Mouse (Mus musculus): ENCODE results near the gene Ptafr. TPM values are rescaled to one million over a fixed set of nuclear protein-coding genes. Genes with fewer than 3 reads are reported as not detected.

Ptafr gene
- 1.0 and 1.2 TPM in 2 replicates for polyA plus RNA-seq (2015; fragmentation: Nextera tagmentation; extraction: Ambion mirVana)

DNA sequence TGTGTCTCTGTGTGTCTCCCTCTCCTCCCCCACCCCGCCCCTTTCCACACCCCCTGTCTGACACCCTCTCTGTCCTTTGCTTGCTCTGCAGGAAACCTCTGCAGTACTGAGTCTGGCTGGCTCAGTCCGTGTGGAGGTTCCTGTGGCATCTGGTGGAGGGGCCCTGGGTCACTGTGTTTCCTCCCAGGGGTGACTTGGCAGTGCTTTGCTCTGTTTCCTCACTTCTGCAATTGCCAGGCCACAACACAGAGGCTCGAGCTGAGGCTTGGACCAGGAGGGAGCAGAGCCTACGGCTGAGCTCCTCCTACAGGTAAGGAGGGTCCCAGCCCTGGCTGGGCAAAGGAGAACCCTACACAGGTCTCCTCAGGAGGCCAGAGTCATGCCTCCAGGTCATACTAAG is at the start of gene Ptafr:
TSS of gene Ptafr (plus strand) at position 103 of the 400 bp plus-strand sequence.
- Histone ChIP-seq H3K9ac (ENCODE audit: low read length) (peak within 1 kb of the TSS; percentile 17; the same call in 1 of the 2 replicates), H3K27me3 (ENCODE audit: control insufficient read depth, insufficient read depth, low read length) (no peaks in the 10 kb centered on the region), H3K4me3 (replicated peaks; ENCODE audit: low read length) (peak within 1 kb of the TSS; percentile 7), H3K4me1 (ENCODE audit: control insufficient read depth, insufficient read depth, low read length) (peaks cover 9% of the 10 kb centered on the region; the same call in 1 of the 2 replicates), H3K36me3 (ENCODE audit: control insufficient read depth, insufficient read depth, low read length) (no peaks in the 10 kb centered on the region), H3K4me2 (ENCODE audit: low read depth, low read length) (0 out of 2 replicates have a peak within 1 kb of the TSS, but pooled peaks have one; percentile 11), H3K9me3 (replicated peaks; ENCODE audit: control insufficient read depth, low read length) (no peaks in the 10 kb centered on the region), H3K27ac (ENCODE audit: low read length) (peak within 1 kb of the TSS; percentile 4; the same call in 1 of the 2 replicates)
- no peak for ATAC-seq (ENCODE audit: insufficient read depth, low FRiP score)
- 20% methylated on average over 4 of the region's 4 CpGs for WGBS

DNA sequence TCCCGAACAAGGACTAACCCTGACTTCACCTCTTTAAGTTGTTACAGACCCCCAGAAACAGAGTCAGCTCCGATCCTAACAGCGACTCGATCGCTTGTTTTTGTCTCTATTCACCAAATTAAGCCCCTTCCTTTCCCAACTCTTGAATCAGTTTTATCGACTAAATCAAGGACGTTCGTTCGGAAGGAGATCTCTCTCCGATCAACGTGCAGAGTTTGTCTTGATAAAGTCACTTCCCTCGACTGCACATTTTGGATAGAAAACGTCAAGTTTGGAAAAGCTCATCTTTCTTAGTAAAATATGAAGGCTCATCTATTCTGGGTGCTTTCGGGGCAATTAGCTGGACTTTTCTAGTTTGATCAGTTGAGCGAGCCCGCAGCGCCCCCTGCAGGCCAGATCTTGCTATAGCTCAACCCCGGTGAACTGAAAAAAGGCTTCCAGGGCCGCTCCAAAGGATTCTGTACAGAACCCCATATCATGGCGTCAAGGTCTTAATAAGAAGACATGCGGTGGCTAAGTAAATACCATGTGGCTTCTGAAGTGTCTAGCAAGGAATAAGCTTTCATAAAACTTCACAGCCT is 49.2 kb upstream of the Ptafr start:
- Histone ChIP-seq H3K4me2 (ENCODE audit: low read depth, low read length) (peak overlapping the region; percentile 96), H3K27me3 (ENCODE audit: control insufficient read depth, insufficient read depth, low read length) (no peaks in the 10 kb centered on the region), H3K9ac (ENCODE audit: low read length) (peak overlapping the region; percentile 72), H3K27ac (ENCODE audit: low read length) (peak overlapping the region; percentile 97), H3K9me3 (replicated peaks; ENCODE audit: control insufficient read depth, low read length) (no peaks in the 10 kb centered on the region), H3K4me3 (replicated peaks; ENCODE audit: low read length) (peak overlapping the region; percentile 63), H3K36me3 (ENCODE audit: control insufficient read depth, insufficient read depth, low read length) (no peaks in the 10 kb centered on the region), H3K4me1 (ENCODE audit: control insufficient read depth, insufficient read depth, low read length) (0 out of 2 replicates have a peak, but pooled peaks cover 5% of the 10 kb centered on the region)
- WGBS, result 2% methylated on average over 21 of the region's 21 CpGs
- ATAC-seq (ENCODE audit: insufficient read depth, low FRiP score), result no peak

DNA sequence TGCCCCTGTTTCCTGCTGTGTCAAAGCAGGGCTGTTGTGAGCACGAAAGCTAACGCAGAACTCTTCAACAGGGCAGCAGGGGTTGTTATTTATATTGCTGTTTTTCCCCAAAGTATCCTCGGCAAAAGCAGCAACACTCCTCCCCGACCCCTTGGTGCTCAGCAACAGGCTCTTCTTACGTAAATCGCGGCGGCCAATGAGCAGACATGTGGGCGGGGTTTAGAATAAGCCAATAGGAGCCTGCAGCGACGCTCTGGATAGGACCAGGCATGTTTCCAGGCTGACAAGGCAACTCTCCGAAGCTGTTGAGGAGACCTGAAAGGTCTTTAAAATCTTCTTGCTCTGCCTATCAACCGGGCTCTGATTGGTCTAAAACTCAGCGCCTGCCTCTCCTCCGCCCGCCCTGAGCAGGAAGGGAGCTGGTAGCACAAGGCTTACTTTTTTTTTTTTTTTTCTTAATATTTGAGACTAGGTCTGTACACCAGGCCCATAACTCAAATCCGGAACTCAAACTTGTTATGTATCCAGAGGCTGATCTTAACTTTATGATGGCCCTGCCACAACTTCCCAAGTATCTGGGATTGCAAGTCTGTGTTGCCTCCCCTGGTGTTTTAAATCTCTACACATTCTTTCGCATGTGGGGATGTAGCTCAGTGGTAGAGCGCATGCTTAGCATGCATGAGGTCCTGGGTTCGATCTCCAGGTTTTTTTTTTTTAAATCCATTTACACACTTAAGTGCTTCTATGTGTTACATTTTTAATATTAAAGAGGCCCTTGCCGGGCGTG is 48.3 kb upstream of the Ptafr start:
- Histone ChIP-seq H3K36me3 (ENCODE audit: control insufficient read depth, insufficient read depth, low read length) (no peaks in the 10 kb centered on the region), H3K4me2 (ENCODE audit: low read depth, low read length) (peak overlapping the region; percentile 96), H3K9me3 (replicated peaks; ENCODE audit: control insufficient read depth, low read length) (no peaks in the 10 kb centered on the region), H3K27ac (ENCODE audit: low read length) (peak overlapping the region; percentile 97), H3K4me3 (replicated peaks; ENCODE audit: low read length) (peak overlapping the region; percentile 63), H3K9ac (ENCODE audit: low read length) (peak overlapping the region; percentile 72), H3K4me1 (ENCODE audit: control insufficient read depth, insufficient read depth, low read length) (0 out of 2 replicates have a peak, but pooled peaks cover 4% of the 10 kb centered on the region), H3K27me3 (ENCODE audit: control insufficient read depth, insufficient read depth, low read length) (no peaks in the 10 kb centered on the region)
- ATAC-seq (ENCODE audit: insufficient read depth, low FRiP score), result peak; percentile 94
- WGBS, result 20% methylated on average over 22 of the region's 22 CpGs

DNA sequence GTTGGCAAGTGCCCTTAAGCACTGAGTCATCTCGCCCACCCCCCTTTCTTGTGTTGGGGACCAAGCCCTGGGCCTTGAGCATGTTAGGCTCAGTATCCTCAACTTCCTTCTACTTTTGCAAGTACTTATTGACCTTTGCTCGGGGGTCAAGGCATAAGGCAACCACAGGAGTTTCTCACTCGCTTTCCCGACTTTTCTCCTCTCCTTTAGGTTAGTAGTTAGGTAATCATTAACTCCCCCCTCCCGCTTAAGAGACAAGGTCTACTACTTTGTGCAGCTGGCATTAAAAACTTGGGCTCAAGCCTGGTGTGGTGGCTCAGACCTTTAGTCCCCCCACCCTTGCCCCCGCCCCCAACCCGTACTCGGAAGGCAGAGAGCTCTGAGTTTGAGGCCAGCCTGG is 45.8 kb upstream of the Ptafr start:
- Histone ChIP-seq H3K9ac (ENCODE audit: low read length) (no peak overlapping the region), H3K27ac (ENCODE audit: low read length) (peak overlapping the region; percentile 27), H3K9me3 (replicated peaks; ENCODE audit: control insufficient read depth, low read length) (no peaks in the 10 kb centered on the region), H3K36me3 (ENCODE audit: control insufficient read depth, insufficient read depth, low read length) (no peaks in the 10 kb centered on the region), H3K4me1 (ENCODE audit: control insufficient read depth, insufficient read depth, low read length) (0 out of 2 replicates have a peak, but pooled peaks cover 3% of the 10 kb centered on the region), H3K4me2 (ENCODE audit: low read depth, low read length) (no peak overlapping the region), H3K4me3 (replicated peaks; ENCODE audit: low read length) (no peak overlapping the region), H3K27me3 (ENCODE audit: control insufficient read depth, insufficient read depth, low read length) (no peaks in the 10 kb centered on the region)
- 61% methylated on average over 8 of the region's 8 CpGs for WGBS
- ATAC-seq (ENCODE audit: insufficient read depth, low FRiP score), result peak; percentile 22; the same call in 1 of the 2 replicates

DNA sequence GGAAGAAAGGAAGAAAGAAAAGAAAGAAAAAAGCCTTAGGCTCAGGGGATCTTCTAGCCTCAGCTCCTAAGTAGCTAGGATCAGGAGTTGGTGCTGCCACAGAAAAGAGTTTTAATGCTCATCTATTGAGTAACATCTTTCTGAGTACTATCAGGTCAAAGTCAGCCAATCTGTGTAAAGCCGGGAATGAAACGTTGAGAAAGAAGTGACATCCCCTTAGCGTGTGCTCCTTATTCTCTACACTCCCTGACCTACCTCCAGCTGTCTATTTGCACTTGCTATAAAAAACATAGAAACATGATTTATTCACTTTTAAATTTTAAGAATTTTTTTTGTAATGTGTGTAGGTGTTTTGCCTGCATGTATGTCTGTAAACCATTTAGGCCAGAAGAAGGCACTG is 44.7 kb upstream of the Ptafr start:
- H3K4me1 ChIP-seq (ENCODE audit: control insufficient read depth, insufficient read depth, low read length), result peaks cover 4% of the 10 kb centered on the region
- no peaks in the 10 kb centered on the region for H3K9me3 ChIP-seq (replicated peaks; ENCODE audit: control insufficient read depth, low read length)
- no peaks in the 10 kb centered on the region for H3K27me3 ChIP-seq (ENCODE audit: control insufficient read depth, insufficient read depth, low read length)
- whole genome bisulfite sequencing, result 80% methylated on average over 3 of the region's 3 CpGs
- no peak overlapping the region for H3K9ac ChIP-seq (ENCODE audit: low read length)
- H3K36me3 ChIP-seq (ENCODE audit: control insufficient read depth, insufficient read depth, low read length), result no peaks in the 10 kb centered on the region
- no peak overlapping the region for H3K4me3 ChIP-seq (replicated peaks; ENCODE audit: low read length)
- H3K4me2 ChIP-seq (ENCODE audit: low read depth, low read length), result no peak overlapping the region
- H3K27ac ChIP-seq (ENCODE audit: low read length), result no peak overlapping the region
- no peak for ATAC-seq (ENCODE audit: insufficient read depth, low FRiP score)

DNA sequence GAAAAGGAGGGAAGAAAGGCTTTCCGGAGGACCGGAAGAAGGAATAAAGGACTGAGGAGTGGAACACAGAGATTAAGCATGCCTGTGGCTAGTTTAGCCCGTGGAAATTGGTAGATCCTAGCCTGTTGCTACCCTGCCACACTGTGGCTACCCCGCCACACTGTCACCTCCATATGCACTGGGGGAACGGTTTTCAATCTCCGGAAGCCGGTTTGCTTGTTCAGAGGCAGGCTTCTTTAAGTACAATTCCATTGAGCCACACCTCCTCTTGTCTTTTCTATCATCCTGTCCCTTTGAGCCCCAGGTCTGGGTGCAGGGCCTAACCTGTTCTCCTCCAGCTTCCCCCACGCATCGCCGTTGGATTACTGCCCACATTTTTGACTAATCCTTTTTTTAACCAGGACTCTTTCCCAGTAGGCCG is 39.5 kb upstream of the Ptafr start:
- H3K9me3 ChIP-seq (replicated peaks; ENCODE audit: control insufficient read depth, low read length), result no peaks in the 10 kb centered on the region
- H3K36me3 ChIP-seq (ENCODE audit: control insufficient read depth, insufficient read depth, low read length), result no peaks in the 10 kb centered on the region
- no peak overlapping the region for H3K4me3 ChIP-seq (replicated peaks; ENCODE audit: low read length)
- peak overlapping the region; percentile 21; the same call in 1 of the 2 replicates for H3K4me2 ChIP-seq (ENCODE audit: low read depth, low read length)
- 0 out of 2 replicates have a peak, but pooled peaks have one; percentile 51 for ATAC-seq (ENCODE audit: insufficient read depth, low FRiP score)
- peaks cover 12% of the 10 kb centered on the region for H3K4me1 ChIP-seq (ENCODE audit: control insufficient read depth, insufficient read depth, low read length)
- H3K27ac ChIP-seq (ENCODE audit: low read length), result peak overlapping the region; percentile 93
- H3K27me3 ChIP-seq (ENCODE audit: control insufficient read depth, insufficient read depth, low read length), result no peaks in the 10 kb centered on the region
- WGBS, result 23% methylated on average over 11 of the region's 11 CpGs
- H3K9ac ChIP-seq (ENCODE audit: low read length), result peak overlapping the region; percentile 28

DNA sequence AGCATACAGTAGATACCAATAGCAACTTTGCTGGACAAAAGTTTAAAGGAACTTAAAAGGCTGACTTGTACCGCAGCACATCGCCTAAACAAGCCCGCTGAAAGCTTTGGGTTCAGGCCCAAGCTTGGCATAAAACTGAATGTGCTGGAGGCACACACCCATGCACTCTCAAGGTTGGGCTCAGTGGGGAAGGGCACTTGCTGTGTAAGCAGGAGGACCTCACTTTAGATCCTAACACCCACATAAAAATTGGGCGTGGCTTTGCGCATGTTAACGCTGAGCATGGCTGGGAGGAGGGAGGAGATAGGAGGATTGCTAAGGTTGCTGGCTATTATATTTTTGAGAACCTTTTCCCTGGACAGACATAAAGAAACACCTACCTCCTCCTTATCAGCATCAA is 39.1 kb upstream of the Ptafr start:
- H3K9me3 ChIP-seq (replicated peaks; ENCODE audit: control insufficient read depth, low read length), result no peaks in the 10 kb centered on the region
- peak overlapping the region; percentile 28; the same call in 1 of the 2 replicates for H3K9ac ChIP-seq (ENCODE audit: low read length)
- 33% methylated on average over 6 of the region's 6 CpGs for WGBS
- H3K36me3 ChIP-seq (ENCODE audit: control insufficient read depth, insufficient read depth, low read length), result no peaks in the 10 kb centered on the region
- H3K4me2 ChIP-seq (ENCODE audit: low read depth, low read length), result 0 out of 2 replicates have a peak overlapping the region, but pooled peaks have one; percentile 21
- peaks cover 12% of the 10 kb centered on the region for H3K4me1 ChIP-seq (ENCODE audit: control insufficient read depth, insufficient read depth, low read length)
- no peak overlapping the region for H3K4me3 ChIP-seq (replicated peaks; ENCODE audit: low read length)
- no peaks in the 10 kb centered on the region for H3K27me3 ChIP-seq (ENCODE audit: control insufficient read depth, insufficient read depth, low read length)
- ATAC-seq (ENCODE audit: insufficient read depth, low FRiP score), result peak; percentile 80
- H3K27ac ChIP-seq (ENCODE audit: low read length), result peak overlapping the region; percentile 93

DNA sequence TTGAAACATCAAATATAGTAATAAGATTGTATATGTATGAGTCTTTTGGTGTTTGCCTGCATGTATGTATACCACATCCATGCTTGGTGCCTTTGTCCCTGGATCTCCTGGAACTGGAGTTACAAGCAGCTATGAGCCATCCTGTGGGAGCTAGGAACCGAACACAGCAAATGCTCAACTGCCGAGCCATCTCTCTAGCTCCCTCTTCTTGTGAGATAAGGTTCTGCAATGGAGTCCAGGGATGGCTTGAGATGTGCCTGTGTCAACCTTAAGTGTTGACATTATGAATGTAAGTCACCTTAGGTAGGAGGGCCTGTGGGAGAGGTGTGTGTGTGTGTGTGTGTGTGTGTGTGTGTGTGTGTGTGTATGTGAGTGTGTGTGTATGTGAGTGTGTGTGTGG is 37.2 kb upstream of the Ptafr start:
- Histone ChIP-seq H3K4me1 (ENCODE audit: control insufficient read depth, insufficient read depth, low read length) (peaks cover 16% of the 10 kb centered on the region), H3K4me2 (ENCODE audit: low read depth, low read length) (no peak overlapping the region), H3K4me3 (replicated peaks; ENCODE audit: low read length) (no peak overlapping the region), H3K27ac (ENCODE audit: low read length) (no peak overlapping the region), H3K36me3 (ENCODE audit: control insufficient read depth, insufficient read depth, low read length) (peaks cover 10% of the 10 kb centered on the region; the same call in 1 of the 2 replicates), H3K9ac (ENCODE audit: low read length) (no peak overlapping the region), H3K9me3 (replicated peaks; ENCODE audit: control insufficient read depth, low read length) (no peaks in the 10 kb centered on the region), H3K27me3 (ENCODE audit: control insufficient read depth, insufficient read depth, low read length) (no peaks in the 10 kb centered on the region)
- 48% methylated on average over 2 of the region's 2 CpGs for WGBS
- ATAC-seq (ENCODE audit: insufficient read depth, low FRiP score), result no peak
